In the genomic region with DNA sequence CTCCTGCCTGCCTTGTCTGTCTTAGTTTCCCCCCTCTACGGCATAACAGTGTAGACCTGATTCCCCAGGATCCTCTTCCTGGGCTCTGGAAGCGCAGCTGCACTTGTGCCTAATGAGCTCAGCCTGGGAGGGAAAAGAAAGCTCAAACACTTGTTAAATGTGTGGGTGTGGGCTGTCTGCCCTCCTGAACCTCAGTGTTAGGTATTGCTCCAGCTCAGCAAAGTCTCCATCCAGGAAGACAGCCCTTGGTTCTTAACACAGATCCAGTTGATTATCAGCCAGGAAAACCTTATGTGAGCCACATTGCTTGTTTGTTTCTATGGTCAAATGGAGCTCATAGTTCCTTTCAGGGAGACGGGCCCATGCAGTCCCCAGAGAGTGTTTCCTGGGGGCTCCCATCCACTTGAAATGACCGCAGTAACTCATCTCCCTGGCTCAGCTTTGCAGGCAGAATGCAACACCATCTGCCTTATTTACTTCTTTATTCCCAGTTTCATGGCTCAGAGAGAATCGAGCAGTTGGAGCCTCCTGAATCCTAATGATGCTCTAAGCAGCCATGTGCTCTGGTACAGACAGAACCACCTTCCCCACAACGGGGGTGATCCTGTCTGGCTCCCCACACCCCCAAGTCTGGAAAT, we compare ENCODE assay signal across 13 mouse cellular contexts.
DNase-seq lines count a peak whose midpoint lies in the region; ATAC-seq and TF ChIP-seq lines count a peak whose summit lies in the region.
"Had no signal": no experiment of that assay in that cellular context is flagged by ENCODE, and none has a peak within 500 bp of the region (broad histone marks: within the 10 kb centered on the region; RNA-seq: fewer than 3 reads in every experiment).

No protein-coding gene starts in this region.

- DNase-seq in layer of hippocampus, adult 11-12 months (ENCODE audit: low spot score), result peak; percentile 67
- no peak for DNase-seq in layer of hippocampus, postnatal 25 days (ENCODE audit: extremely low spot score in 1 of 2, low spot score in 1 of 2)
- DNase-seq in brain, adult 2 months (ENCODE audit: low read depth, low spot score), result peak; percentile 76
- peak; percentile 39 to 45 for DNase-seq in cerebellum, adult 18-20 months
- peak; percentile 40 for DNase-seq in hindbrain, postnatal 0 days (ENCODE audit: low spot score)
- DNase-seq in gastrocnemius, adult 18-20 months (ENCODE audit: low spot score), result no peak
- no peak for DNase-seq in gastrocnemius, postnatal 10 days
- no peak for DNase-seq in lung, postnatal 14 days
- DNase-seq: spleen, adult 18-20 months had no signal

- no peak overlapping the region for H3K9ac ChIP-seq in hindbrain, postnatal 0 days (replicated peaks; ENCODE audit: low read length)
- H3K9ac ChIP-seq: heart, embryonic 12.5 days had no signal

- H3K27ac ChIP-seq in hindbrain, postnatal 0 days, result peak overlapping the region; percentile 51

- H3K4me2 ChIP-seq in hindbrain, postnatal 0 days (ENCODE audit: low read depth, low read length), result no peak overlapping the region
- H3K4me2 ChIP-seq: heart, embryonic 12.5 days; liver, embryonic 11.5 days had no signal

- no peaks in the 10 kb centered on the region for H3K9me3 ChIP-seq in hindbrain, postnatal 0 days (ENCODE audit: low read length)
- H3K9me3 ChIP-seq: heart, embryonic 12.5 days had no signal

- no peaks in the 10 kb centered on the region for H3K36me3 ChIP-seq in hindbrain, postnatal 0 days (ENCODE audit: insufficient read depth, low read length)
- H3K36me3 ChIP-seq: heart, embryonic 12.5 days had no signal

- 42% methylated on average over 6 of the region's 6 CpGs for WGBS in hindbrain, postnatal 0 days

- TF ChIP-seq CTCF in hindbrain, postnatal 0 days (IDR thresholded peaks at IDR 0.05; ENCODE audit: low read depth), result no peak

- H3K27me3 ChIP-seq in hindbrain, postnatal 0 days (ENCODE audit: insufficient read depth, low read length), result no peaks in the 10 kb centered on the region
- H3K27me3 ChIP-seq: heart, embryonic 12.5 days had no signal

- ATAC-seq in hindbrain, postnatal 0 days, result peak; percentile 61; the same call in 1 of the 2 replicates
- ATAC-seq: lung, postnatal 0 days had no signal

- no peak overlapping the region for H3K4me3 ChIP-seq in hindbrain, postnatal 0 days (ENCODE audit: low read length)
- H3K4me3 ChIP-seq: erythroblast, embryonic 14.5 days; heart, embryonic 12.5 days had no signal

- peaks cover 5% of the 10 kb centered on the region; the same call in 1 of the 2 replicates for H3K4me1 ChIP-seq in hindbrain, postnatal 0 days (ENCODE audit: insufficient read depth, low read length)

Comparison
In these comparisons a context has a peak if more than half of its experiments do, and no peak if none do; other contexts are left out.
1. DNase-seq: peak in layer of hippocampus, adult 11-12 months (single experiment), brain, adult 2 months (single experiment), cerebellum, adult 18-20 months (2 of 2) and hindbrain, postnatal 0 days (single experiment); none in layer of hippocampus, postnatal 25 days (0 of 2), gastrocnemius, adult 18-20 months (single experiment), gastrocnemius, postnatal 10 days (single experiment) and lung, postnatal 14 days (single experiment).